Mouse (Mus musculus) R1 (cell line): ENCODE data around the gene Rin3.

Experiments
- DNase-seq: peaks from one replicate; pipeline ENCODE4 v3.0.0-alpha.2; 2018; ENCODE audit warnings: low read depth, low spot score

The Rin3 gene

DNA sequence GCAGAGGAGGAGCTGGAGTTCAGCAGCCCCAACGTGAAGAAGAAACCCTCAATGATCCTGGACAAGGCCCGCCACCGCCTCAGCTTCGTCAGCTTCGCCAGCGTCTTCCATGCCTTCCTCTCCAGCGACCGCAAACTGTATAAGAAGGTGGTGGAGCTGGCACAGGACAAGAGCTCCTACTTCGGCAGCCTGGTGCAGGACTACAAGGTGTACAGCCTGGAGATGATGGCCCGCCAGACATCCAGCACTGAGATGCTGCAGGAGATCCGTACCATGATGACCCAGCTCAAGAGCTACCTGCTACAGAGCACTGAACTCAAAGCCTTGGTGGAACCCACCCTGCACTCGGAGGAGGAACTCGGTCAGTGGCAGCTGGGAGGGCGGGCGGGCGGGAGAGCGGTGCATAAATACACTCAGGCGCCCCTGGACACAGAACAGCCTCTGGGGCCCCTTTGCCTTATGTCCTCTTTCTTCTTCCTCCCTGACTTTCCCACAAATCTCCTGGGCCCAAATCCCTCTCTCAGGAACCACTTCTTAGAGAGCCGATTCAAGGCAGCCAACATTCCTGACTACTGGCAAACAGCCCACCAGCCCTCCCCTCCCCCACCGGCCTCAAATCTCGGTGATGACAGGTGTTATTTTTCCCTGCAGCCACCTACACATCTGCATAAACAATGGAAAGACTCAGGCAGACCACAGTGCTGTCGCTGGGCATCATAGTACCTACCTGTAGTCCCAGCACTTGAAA, 86.8 kb downstream of the Rin3 start:
- DNase-seq: no peak

DNA sequence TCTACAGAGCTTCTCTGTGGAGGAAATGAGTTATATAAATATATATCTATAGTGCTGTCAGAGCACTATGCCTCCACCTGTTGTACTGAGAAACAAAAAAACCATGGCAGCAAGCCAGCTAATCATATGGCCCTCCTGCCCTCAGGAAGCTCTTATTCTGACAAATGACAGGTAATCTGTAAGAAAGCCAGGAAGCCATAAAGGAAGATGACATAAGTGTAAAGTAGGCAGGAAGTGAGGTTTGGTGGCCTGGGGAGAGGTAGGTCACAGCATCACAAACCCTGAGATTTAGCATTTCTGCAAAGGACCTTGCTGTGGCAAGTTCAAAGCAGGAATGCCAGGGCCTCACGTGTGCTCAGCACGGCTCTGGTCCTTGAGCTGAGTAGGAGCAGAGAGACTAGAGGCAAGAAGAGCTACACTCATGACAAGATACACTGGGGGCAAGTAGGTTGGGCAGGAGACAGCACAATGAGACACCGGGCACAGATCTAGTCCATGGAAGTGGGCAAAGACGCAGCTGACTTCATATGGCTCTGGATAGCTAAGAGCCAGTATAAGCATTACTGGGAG, 88.2 kb downstream of the Rin3 start:
- no peak for DNase-seq

DNA sequence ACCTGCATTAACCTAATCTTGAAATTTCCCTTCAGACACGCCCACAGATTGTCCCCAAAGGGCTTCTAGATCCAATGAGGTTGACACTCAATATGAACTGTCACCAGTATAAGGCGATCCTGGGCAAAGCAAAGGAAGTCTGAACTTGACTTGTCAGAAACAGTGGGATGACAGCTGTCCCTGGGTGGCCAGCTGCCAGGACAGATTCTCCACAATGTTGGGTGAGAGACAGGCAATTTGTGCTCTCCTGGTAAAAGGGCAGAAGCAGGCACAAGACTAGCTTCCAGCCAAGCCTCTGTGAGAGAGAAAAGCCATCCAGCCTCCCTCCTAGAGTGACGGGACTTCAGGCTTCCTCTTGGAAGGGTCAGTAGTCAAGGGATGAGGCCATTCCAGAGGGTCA, 89.5 kb downstream of the Rin3 start:
- no peak for DNase-seq

DNA sequence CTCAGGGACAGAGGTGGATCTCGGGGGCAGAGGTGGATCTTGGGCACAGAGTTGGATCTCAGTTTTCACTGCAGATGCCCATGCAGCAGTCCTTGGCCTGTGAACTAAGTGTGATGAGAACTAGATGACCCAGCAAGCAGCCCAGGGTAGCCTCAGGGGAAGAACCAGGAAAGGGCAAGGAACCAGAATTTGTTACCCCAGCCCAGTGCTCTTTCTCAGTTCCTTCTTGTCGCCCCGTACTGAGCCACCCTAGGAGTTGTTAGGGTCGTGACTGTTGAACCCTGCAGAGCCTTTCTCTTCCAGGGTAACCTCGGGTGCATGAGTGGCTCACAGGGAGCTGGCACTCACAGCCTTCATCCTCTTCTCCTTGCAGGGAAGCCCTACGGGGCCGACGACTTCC, 99.3 kb downstream of the Rin3 start:
- DNase-seq: no peak

DNA sequence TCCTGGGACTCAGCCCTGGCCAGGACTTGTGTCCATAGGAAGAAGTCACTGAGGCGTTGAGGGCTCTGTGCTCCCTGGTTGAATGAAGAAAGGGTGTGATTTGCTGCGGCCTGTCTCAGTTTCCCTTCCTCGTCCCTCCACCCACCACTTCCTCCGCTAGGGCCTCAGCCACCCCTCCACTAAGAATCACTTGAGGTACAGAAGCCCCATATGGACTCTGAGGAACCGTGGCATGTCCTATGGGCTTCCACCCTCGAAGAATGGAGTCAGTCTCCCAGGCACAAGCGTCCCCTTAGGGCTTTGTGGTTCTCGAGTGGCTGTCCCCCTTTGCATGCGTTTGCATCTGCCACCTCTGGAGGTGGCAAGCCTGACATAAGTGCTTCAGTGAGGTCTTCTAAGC, 100.4 kb downstream of the Rin3 start:
- no peak for DNase-seq

DNA sequence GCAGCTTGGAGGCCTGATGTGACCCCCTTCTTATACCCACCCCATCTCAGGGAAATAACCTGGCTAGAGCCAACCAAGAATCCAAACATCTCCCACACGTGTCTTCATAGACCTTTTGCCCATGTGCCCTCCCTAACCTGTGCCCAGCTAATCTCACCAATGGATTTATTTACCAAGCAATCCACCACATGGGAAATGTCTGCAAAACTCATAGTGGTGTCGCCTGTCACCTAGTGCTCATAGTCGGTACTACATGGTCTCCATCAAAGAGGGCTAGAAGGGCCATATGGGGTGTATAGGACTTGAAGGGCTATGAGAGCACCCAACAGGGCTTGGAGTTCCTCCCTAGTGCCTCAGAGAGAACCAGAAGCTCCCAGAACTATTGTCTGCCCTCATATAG, 102.0 kb downstream of the Rin3 start:
- DNase-seq: peak; percentile 52

DNA sequence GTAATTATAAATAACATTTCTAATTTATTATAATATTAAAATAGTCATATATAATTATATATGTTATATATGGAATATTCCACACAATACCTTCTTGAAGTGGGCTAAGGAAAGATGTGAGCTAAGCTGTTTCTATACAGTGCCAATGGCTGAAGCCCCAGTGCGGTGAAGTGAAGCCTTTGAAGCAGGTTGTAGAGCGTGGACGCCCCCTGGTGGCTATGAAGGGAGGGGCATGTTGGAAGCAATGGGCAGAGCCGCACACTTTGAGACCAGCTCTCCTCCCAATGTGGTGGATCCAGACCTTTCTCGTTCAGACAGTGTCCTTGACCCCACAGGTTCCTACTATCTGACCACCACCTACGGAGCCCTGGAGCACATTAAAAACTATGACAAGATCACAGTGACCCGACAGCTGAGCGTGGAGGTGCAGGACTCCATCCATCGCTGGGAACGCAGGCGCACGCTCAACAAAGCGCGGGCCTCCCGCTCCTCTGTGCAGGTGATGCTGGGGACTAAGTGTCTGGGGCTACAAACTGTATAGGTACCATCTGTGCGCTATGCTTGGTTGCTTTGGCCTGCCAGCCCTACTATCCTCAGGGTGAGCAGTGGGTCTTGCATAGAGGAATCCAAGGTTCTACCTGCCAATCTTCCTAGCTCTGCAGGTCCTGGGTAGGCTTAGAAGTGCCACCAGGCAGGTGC, 104.5 kb downstream of the Rin3 start:
- DNase-seq: peak; percentile 88

DNA sequence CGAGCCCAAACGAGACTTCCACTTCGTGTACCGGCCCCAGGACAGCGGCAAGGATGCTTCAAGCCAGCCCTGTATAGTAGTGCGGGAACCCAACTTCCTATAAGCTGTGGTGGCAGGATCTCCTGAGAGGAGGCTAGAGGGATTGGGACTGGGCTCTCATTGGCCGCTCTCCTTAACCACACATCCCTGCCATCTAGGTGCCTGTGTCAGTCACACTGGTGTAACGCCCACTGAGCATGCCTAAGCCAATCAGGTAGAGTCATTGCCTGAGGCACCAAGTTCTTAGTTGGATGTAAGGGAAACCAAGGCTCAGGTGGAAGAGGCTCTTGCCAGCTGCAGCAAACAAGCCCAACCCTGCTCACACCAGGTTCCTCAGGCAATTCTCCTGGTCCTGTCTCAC, 107.2 kb downstream of the Rin3 start:
- DNase-seq: peak; percentile 92

DNA sequence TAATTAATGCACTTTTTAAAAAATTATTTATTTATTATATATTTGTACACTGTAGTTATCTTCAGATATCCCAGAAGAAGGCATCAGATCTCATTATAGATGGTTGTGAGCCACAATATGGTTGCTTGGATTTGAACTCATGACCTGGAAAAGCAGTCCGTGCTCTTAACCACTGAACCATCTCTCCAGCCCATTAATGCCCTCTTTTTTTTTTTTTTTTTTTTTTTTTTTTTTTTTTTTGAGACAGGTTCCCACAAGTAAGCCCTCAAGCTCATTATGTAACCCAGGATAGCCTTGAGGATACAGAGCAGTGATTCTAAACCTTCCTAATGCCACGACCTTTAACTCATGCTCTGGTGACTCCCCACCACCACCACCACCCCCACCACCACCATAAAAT, 108.3 kb downstream of the Rin3 start:
- no peak for DNase-seq

DNA sequence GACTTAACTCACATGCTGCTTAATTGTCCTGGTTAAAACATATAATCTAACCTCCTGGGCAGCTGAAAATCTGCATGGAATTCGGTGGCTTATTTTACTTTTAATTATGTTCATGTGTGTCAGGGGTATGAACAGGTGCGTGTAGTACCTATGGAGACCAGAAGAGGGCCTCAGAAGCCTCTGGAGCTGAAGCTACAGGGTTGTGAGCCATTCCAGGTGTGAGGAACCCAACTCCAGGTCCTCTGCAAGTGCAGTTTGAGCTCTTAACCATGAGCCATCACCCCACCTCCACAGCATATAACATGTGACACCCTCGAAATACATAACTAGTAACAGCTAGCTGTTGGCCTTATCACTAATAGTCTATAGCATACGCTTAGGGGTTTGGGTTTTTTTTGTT, 109.1 kb downstream of the Rin3 start:
- peak; percentile 68 for DNase-seq

DNA sequence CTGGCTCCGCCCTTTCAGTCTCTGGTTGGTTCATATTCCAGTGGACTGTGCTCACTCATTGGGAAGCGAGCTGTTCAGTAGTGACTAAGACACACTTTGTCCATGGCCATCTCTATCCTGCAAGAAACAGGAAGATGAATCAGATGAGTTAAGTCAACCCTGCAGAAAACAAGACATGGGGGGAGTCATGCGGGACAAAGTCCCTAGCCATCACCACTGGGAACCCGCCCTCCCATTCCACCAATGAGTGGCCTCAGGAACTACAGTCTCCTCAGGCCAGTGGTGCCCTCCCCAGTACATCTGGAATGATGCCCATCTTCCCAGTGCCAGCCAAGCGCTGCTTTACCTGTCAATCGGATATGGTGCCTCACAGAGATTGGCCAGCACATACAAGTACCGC, 111.6 kb downstream of the Rin3 start:
- DNase-seq: no peak

DNA sequence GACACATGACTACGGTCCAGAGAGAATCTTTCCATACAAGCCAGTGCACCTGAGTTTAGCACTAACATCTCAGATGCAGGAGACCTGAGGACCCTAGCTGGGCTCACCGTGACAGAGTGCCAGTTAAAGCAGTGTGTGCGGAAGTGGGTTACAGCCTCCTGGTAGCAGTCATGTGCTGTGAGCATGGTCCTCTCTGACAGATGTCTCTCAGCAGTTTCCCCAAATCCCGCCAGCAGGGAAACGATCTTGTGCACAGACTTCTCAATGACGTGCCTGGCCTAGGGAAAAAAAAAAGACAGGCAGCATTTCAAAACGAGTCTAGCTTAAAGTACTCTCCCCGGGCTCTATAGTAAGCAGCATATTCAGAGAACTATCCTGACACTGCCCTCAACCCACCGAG, 112.7 kb downstream of the Rin3 start:
- no peak for DNase-seq

DNA sequence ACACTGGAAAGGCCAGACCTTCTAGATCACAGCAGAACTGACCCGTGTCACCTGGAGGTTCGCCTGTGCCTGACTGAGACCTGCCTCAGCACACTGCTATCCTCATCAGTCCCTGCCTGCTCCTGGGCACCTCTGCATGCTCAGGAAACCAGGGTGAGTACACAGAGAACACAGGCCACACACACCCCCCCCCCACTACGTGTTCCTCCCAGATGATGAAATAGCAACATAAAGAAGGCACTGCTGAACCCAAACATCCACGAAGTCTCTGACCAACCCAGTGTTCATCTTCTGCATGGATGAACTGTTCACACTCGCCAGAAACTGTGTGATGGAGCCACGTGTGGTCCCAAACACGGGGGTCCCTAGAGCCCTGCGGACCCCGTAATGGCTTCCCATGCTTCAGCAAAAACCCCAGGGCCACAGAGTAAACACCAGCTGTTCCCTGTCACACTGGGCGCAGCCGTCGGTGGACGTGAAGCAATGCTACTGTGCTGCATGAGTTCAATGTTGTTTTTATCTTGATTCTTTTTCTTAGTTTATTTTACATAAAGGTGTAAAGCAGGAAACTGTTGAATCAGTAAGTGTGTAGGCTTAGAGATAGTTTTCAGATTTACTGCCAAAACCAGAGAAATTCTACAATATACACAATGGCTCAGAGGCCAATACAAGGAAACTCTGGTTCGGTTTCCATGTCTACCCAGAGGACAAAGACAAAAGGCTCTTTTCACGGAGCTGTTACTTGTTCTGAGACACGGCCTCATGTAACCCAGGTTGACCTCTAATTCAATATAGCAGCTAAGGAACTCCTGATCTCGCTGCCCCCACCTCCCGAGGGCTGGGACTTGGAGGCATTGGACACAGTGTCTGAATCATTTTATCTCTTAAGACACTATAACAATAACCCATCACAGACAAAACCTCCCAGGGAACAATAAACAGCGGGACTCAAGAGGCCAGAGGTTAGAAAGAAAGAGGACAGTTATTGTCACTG, 113.4 kb downstream of the Rin3 start:
- no peak for DNase-seq

DNA sequence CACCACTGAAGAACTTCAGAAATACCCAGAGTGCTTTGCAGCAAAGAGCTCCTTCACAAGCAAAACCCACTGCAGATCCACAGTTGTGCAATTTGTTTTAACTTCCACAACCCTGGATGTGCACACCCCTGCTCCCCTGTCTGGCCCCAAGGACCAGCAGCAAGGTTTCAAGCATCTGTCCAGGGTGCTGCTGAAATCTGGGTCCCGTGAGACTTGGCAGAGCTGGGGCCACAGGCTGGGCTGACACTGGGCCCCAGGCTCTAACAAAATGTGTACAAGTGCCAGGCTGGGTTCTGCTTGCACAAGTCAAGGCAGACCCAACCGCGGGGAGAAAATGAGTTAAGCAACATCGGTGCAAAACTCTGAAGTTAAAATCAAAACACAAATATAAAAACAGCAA, 115.7 kb downstream of the Rin3 start:
- DNase-seq: peak; percentile 30

DNA sequence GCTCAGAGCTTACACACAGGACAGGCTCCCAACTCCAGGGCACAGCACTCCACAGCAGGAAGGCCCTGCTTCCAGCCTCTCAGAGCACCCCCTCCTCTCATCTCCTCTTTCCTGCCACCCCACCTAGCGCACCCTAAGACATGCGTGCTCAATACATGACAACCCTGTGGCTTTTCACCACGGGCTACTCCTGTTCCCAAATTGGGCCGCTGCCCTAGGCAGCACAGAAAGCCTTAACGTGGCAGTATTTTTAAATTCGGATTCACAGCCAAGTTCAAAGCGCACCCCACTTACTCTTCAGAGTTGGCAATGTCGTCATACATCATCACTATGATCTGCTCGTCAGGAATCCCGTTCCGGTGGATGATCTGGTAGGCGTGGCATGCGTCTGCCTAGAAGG, 130.3 kb downstream of the Rin3 start:
- peak; percentile 63 for DNase-seq

DNA sequence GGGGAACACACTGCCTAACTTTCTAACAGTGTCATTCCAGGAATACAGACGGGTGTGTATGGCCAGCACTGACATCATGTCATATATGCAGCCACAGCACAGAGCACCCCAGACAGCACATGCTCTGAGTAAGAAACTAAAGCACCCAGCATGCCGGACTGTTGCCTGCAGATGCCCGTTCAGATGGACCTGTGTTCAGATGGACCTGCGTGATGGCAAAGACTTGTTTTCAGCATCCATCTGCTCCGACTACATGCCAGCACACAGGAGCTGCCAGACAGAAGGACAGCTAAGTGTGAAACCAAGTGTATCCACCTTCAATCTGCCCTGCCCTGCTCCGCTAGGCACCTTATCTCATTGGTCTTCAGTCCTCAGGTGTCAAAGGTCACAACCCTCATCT, 131.8 kb downstream of the Rin3 start:
- DNase-seq: no peak

DNA sequence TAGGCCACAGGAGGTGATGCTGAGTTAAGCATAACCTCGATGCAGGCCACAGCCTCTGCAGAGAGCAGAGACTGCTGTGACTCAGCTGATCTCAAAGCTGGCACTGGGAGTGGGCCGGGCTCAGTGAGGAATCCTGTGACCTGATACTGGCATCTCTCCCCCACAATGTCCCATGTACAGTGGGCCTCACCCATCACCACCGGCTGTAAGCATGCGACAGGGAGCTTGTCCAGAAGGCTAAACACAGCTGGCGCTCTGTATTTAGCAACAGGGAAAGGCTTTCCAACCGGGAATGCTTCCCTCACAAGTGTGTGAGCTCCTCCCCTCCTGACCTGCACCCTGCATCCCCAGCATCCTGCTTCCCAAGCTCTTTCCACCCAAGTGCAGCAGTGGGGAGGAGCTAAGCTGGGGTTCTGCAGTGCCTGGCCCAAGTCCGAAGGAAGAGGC, 133.6 kb downstream of the Rin3 start:
- DNase-seq: no peak

DNA sequence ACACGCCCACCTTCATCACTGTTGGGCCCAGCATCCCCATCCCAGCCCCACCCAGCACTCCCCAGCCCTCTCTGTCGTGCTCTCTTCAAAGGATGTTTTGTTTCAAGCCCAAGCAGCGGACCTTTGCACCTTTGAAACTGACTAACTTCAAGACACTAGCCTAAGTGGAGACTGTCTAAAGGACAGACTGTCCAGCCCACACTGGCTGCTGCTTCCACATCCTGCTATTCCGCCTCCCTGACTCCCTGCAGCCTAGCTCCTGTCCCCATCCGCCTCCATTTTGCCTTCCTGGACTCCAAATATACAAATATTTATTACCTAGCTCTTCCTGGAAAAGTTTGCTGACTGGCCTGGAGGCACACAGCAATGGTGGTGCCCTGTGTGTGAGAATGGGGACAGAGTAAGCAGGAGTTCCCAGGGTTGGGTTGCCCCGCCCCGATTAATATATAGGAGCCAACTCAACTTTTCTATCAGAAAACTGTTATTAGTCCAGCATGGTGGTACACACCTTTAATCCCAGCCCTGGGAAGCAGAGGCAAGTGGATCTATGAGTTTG, 134.2 kb downstream of the Rin3 start:
- DNase-seq: no peak

DNA sequence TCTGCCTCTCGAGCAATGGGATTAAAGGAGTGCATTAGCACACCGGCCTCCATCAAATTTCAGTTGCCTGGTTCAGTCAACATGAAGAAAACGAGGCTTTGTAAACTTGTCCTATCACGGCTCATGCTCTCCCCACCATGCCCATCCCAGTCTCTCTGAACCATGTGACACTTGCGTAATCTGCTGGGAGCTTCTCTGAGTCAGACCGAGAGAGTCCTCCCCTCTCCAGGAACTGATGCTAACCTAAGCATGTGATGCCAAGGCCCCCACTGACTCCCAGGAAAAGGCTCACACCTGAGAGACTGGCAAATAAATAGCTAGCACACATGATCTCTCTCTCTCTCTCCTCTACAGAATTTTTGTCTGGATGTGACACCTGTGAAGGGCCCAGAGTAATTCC, 134.9 kb downstream of the Rin3 start:
- peak; percentile 40 for DNase-seq

DNA sequence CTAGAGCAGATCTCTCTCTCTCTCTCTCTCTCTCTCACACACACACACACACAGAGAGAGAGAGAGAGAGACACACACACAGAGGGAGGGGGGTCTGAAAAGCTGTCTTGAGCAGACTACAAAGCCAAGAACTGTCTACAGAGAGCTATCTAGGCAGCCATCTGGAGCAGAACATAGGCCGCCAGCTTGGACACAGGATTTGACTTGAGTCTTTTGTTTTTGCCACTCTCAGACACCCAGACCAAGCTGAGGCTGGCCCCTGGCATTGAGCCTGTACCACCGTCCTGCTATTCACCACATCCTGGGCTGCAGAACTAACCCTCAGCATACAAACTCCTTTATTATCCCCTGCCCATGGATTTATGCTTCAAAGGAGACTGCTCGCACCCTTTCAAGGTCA, 136.7 kb downstream of the Rin3 start:
- no peak for DNase-seq

DNA sequence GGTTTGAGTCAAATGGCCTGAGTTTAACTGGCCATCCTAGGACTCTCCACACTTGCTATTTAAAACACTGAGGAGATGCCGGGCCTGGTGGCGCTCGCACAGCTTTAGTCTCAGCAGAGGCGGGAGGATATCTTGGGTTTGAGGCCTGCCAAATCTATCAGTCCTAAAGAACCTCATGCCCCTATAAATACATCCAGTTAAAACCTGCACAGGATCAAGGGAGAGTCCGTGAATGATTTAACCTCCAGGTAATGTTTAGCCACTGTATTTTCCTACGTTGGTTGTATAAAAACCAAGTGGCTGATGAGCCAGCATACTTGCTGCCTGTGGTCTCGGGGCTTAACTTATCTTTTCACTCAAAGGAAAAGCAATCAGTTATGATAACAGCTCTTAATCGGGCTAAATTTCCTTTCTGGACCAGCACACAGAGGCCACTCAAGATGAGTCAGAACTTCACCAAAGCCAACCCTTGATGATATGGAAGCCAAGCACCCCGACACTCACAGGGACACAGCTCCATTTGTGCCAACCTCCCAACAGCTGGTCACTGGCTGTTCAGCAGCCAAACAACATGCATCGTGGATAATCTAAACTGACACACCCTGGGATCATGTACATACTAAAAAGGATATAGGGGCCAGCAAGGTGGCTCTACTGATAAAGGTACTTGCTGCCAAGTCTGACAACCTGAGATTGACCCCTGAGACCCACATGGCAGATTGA, 137.5 kb downstream of the Rin3 start:
- no peak for DNase-seq
